Mouse (Mus musculus) heart, adult 10 weeks (tissue): ENCODE measurements around the gene Hs3st3b1. TPM values are rescaled to one million over a fixed set of nuclear protein-coding genes. Genes with fewer than 3 reads are reported as not detected.

Source experiments
- polyA plus RNA-seq: library from polyadenylated mRNA; stranded (reverse); fragments of 350-450 nt; fragmentation: Illumina TruSeq; extraction: RNeasy Lipid Tissue Mini Kit (QIAGEN cat#74804); gene quantifications from one replicate; pipeline ENCODE4 v1.2.3, GENCODE M21; 2014; ENCODE audit warnings: low read depth, low replicate concordance

The Hs3st3b1 gene
- 0.92 TPM for polyA plus RNA-seq

DNA sequence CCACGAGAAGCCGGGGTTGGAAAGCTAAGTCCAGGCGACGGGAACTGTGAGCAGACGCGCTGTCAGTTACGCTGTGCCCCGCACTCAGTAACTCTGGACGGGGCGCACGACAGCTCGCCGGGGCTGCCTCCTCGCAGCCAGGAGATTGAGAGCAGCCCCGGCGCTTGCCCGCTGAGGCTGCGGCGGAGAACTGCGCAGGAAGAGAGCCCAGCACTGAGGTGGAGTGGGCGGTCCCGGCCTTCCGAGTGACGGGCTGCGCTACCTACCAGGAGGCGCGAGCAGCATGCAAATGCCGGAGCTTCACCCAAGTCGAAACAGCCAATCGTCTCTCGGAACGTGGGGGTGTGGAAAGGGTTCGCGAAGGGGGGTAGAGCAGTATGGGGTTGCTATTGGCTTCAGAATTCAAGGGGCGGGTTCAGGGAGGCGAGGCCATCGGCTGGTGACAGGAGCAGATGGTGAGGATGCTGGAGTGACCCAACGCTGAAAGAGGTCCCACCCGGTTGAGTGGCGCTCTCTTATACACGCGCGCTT lies at the start of gene Hs3st3b1:
Gene Hs3st3b1, minus strand, starts transcription at position 200 of the 531 bp plus-strand sequence.

Other genes starting within 250 kb of the Hs3st3b1 start
- 52.1 TPM for gene Cox10, start 157.2 kb upstream of the Hs3st3b1 start, polyA plus RNA-seq